Mouse (Mus musculus) lung, adult 2 months (tissue): Measurements from ENCODE around the gene Elovl6.

Source experiments
- CTCF ChIP-seq: fragments of 200-500 bp; IDR thresholded peaks from 2 replicates; pipeline ENCODE4 v1.5.1; 2011; ENCODE audit warnings: mild to moderate bottlenecking, low read length, control low read depth; ENCODE audit not compliant: insufficient read depth
- POLR2A ChIP-seq: fragments of 200-500 bp; IDR thresholded peaks from 2 replicates; pipeline ENCODE4 v1.6.1; 2011; ENCODE audit warnings: low read depth, mild to moderate bottlenecking, control low read depth, low read length, borderline replicate concordance; ENCODE audit errors: extremely low read depth

DNA sequence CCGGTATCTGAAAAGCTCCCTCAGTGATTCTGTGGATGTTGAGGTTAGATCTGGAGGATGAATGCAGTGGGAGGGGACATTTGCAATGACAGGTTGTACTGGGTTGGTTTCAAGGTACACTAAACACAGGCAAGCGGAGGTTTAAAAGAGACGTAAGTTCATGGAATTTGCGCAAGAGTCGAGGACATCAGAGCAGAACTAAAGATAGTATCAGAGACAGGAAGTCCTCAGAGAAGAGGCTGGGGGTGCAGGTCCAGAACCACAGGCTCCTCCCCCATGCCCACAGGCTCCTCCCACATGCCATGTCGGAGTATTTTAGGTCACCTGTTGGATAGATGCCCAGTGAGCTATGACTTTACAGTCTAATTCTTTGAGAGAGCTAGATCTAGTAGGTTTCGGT is 126.6 kb downstream of the Elovl6 start:
- TF ChIP-seq CTCF (no peak), POLR2A (no peak)
